Mouse (Mus musculus) right cerebral cortex, postnatal 10 days (tissue): Measurements from ENCODE around the gene Slc6a20b.

Experiments used
- DNase-seq, 2 experiments: peaks; one replicate each; pipeline ENCODE4 v3.0.0; 2021; ENCODE audit warnings: low spot score in 2 of 2

Gene Slc6a20b

GRCm38 (mm10) chr9:123595194-123595593 lies 37.2 kb downstream of the Slc6a20b start:
- no peak for DNase-seq

- DNase-seq = no peak
Observed at GRCm38 (mm10) chr9:123589240-123589910, 43.0 kb downstream of the Slc6a20b start.

DNA sequence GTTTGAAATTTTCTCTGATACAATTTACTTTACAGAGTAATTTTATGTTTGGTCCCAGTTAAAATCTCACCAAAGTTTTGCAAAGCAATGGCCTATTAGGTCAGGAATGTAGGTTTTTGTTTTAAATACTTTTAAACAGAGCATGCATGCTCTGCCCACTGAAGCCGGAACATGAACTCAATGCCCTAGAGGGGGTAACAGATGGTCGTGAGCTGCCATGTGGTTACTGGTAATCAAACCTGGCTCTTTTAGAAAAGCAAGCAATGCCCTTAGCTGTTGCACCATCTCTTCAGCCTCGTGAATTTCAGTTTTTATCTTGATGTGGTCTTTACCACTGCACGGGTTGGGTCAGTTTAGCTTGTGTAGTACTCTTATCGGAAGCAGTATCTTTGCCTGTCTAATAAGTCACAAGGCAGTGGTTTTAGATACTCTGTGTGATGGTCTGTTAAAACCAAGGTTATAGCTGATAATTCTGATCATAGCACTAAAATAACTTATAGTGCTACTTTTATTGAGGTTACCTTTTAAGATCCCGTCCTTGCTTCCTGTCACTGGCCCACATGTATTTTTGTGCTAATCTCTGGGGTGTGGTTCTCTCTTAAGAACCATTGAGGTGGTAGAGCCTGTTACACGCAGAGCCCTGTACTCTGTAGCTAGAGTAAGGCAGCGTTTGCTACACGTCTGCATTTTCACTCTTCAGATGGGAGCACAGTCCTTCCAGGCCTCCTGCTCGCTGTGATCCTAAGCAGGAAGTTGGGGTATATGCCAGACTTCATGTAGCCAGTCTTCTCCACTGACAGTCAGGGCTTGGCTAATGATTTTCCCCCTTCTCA lies 54.8 kb downstream of the Slc6a20b start:
- no peak for DNase-seq

DNA sequence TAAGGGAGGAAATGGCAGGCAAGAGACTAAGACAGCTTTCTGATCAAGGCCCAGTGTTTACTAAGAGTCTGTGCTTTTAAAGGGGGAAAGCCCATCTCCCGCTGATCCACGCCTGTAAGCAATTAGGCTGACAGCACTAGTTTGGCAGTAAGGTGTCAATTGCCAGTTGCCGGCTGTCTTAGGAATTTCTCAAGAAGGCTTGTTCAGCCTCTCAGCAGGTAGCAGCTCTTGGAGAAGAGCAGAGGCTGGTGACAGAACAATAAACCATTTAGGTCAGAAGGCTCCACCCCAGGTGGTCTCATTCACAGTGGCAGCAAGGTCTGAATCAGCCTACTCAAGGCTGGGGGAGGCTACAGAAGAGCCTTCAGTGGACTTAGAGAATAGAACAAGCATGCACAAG lies 77.8 kb downstream of the Slc6a20b start:
- no peak for DNase-seq
